Mouse (Mus musculus) thymus, postnatal 25 days (tissue): ENCODE measurements around the gene Igsf9.

Experiments
- DNase-seq: peaks from one replicate; pipeline ENCODE4 v3.0.0; 2022

Igsf9 gene

GRCm38 (mm10) chr1:172481540-172482280 is at the start of gene Igsf9:
TSS of gene Igsf9 (plus strand) at chr1:172481788.
- peak; percentile 96 for DNase-seq

- no peak for DNase-seq
Observed at GRCm38 (mm10) chr1:172431836-172432586, 49.6 kb upstream of the Igsf9 start.

- no peak for DNase-seq
Observed at GRCm38 (mm10) chr1:172432587-172432955, 49.0 kb upstream of the Igsf9 start.

- no peak for DNase-seq
Observed at GRCm38 (mm10) chr1:172433012-172433850, 48.4 kb upstream of the Igsf9 start.

GRCm38 (mm10) chr1:172433851-172434165 is 47.8 kb upstream of the Igsf9 start:
- DNase-seq, result no peak

GRCm38 (mm10) chr1:172436785-172437184 is 44.8 kb upstream of the Igsf9 start:
- no peak for DNase-seq

- DNase-seq, result no peak
Observed at GRCm38 (mm10) chr1:172438621-172439020, 43.0 kb upstream of the Igsf9 start.

- no peak for DNase-seq
Observed at GRCm38 (mm10) chr1:172440521-172440920, 41.1 kb upstream of the Igsf9 start.

GRCm38 (mm10) chr1:172441935-172442445 is 39.6 kb upstream of the Igsf9 start:
- DNase-seq, result no peak

- DNase-seq, result no peak
Observed at GRCm38 (mm10) chr1:172450226-172450625, 31.4 kb upstream of the Igsf9 start.

- no peak for DNase-seq
Observed at GRCm38 (mm10) chr1:172450848-172451470, 30.6 kb upstream of the Igsf9 start.

- no peak for DNase-seq
Observed at GRCm38 (mm10) chr1:172452911-172453310, 28.7 kb upstream of the Igsf9 start.

GRCm38 (mm10) chr1:172453810-172454209 is 27.8 kb upstream of the Igsf9 start:
- DNase-seq, result no peak

GRCm38 (mm10) chr1:172455416-172455815 is 26.2 kb upstream of the Igsf9 start:
- peak; percentile 44 for DNase-seq

- DNase-seq, result no peak
Observed at GRCm38 (mm10) chr1:172456001-172456677, 25.4 kb upstream of the Igsf9 start.

GRCm38 (mm10) chr1:172457196-172457595 is 24.4 kb upstream of the Igsf9 start:
- no peak for DNase-seq

GRCm38 (mm10) chr1:172458041-172458440 is 23.5 kb upstream of the Igsf9 start:
- DNase-seq, result no peak

- DNase-seq, result no peak
Observed at GRCm38 (mm10) chr1:172461602-172462001, 20.0 kb upstream of the Igsf9 start.

GRCm38 (mm10) chr1:172462534-172462933 is 19.1 kb upstream of the Igsf9 start:
- no peak for DNase-seq

- no peak for DNase-seq
Observed at GRCm38 (mm10) chr1:172463387-172464333, 17.9 kb upstream of the Igsf9 start.

GRCm38 (mm10) chr1:172468301-172468877 is 13.2 kb upstream of the Igsf9 start:
- DNase-seq, result no peak
